Mouse (Mus musculus): ENCODE data around the gene Podnl1.

Gene Podnl1

DNA sequence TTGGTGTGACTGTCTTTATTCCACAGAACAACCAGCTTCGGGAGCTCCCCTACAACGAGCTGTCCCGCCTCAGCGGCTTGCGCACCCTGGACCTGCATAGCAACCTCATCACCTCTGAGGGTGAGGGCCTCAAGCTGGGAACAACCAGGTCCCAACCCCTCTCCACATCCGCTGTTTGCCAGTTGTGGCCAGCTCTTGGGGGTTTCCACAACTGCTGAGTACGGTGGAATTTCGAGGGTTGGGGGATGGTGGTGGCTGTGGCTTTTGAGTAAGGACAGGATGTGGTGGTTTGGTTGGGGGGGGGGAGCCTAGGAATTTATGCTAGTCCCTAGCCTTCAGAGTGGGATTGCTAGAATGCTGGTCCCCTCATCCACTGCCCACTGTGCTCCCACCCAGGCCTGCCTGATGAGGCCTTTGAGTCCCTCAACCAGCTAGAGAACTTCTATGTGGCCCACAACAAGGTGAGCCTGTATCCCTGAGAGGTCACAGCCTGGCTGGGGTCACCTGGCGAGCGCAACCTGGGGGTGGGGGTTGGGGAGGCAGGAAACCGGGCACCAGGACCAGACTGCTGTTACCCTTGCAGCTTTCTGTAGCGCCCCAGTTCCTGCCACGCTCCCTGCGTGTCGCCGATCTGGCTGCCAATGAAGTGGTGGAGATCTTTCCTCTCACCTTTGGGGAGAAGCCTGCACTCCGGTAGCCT, 1.6 kb downstream of the Podnl1 start:
- peak; percentile 40 for DNase-seq (ENCODE audit: low spot score)

DNA sequence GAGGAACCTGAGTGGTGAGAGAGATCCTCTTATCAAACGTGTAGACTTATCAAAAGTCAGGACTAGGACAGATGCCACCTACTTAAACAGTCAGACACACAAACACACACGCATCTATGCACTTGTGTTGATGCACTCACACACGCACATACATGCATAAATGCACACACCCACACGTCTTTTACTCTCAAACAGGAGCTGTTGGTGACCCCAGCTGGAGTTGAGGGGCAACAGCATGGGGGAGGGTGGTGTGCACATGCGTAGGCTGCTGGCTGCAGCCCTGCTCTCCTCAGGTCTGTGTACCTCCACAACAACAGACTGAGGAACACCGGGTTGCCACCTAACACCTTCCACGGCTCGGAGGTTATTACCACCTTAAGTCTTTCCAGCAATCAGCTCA, 2.5 kb downstream of the Podnl1 start:
- DNase-seq (ENCODE audit: low spot score): no peak

- no peak for DNase-seq (ENCODE audit: low spot score)
Observed at GRCm38 (mm10) chr8:84130806-84131205, 5.0 kb downstream of the Podnl1 start.

DNA sequence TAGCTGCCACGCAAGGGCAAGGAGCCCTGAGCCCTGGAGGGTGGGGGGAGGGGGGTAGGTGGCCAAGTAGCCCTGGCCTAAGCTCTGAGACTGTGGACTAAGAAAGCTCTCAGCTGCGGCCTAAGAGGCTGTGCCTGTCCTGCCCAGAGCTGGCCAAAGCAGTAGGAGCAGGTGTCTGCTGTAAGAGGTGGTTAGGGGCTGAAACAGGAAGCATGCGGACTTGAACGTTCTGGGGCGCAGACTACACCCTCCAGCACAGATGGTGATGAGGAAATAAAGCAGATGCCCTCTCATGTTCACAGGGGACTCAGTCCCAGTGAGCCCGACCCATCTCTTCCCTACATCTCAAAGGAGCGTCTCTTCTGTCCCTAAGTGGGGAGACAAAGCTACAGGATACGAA, 6.4 kb downstream of the Podnl1 start:
- DNase-seq (ENCODE audit: low spot score): no peak

- DNase-seq (ENCODE audit: low spot score): no peak
Observed at GRCm38 (mm10) chr8:84137848-84138247, 12.1 kb downstream of the Podnl1 start.

DNA sequence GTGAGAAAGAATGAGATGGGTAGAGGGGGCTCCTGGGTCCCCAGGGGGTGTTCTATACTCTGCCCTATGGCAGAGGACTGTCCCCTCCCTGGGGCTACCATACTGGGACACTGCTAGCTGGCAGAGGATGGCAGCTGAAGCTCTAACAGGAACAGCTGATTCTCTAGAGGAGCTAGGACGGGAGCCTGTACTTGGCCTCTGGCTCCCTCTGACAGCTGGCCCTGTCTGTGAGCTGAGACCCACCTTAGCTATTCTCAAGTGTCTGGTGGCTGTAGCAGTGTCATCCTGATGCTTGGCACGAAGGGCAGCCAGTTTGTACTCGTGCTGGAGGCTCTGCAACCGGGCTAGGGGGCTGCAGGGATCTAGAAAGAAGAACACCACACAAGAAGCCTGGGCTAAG, 15.0 kb downstream of the Podnl1 start:
- no peak for DNase-seq (ENCODE audit: low spot score)

DNA sequence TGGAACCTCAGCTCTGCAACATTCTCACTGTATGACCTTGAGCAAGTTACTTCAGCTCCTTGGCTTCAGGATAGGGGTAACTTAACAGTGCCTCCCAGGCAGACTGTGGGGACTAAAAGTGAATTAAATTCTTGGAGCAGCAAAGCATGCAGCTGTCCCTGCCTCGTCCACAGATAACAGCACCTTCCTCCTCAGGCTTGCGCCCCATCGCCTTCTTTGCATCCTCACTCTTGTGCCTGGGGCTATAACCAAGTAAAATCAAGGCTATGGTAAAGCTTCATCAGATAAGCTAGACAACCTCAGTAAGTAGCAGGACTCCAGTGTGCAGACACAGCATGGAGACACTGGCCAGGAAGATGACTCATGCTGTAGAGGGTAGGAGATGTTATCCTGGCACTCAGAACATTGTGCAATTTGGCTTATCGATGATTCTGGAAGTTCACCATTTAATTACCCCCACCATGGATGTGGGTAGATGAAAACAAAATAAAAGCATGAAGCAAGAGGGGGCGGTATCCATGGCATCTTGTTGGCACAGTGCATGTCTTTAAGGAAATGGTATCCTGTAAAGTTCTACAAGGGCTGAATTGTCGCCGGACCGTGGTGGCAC, 19.0 kb downstream of the Podnl1 start:
- DNase-seq (ENCODE audit: low spot score): no peak

- DNase-seq (ENCODE audit: low spot score): peak; percentile 72
Observed at GRCm38 (mm10) chr8:84147324-84147766, 21.6 kb downstream of the Podnl1 start.

DNA sequence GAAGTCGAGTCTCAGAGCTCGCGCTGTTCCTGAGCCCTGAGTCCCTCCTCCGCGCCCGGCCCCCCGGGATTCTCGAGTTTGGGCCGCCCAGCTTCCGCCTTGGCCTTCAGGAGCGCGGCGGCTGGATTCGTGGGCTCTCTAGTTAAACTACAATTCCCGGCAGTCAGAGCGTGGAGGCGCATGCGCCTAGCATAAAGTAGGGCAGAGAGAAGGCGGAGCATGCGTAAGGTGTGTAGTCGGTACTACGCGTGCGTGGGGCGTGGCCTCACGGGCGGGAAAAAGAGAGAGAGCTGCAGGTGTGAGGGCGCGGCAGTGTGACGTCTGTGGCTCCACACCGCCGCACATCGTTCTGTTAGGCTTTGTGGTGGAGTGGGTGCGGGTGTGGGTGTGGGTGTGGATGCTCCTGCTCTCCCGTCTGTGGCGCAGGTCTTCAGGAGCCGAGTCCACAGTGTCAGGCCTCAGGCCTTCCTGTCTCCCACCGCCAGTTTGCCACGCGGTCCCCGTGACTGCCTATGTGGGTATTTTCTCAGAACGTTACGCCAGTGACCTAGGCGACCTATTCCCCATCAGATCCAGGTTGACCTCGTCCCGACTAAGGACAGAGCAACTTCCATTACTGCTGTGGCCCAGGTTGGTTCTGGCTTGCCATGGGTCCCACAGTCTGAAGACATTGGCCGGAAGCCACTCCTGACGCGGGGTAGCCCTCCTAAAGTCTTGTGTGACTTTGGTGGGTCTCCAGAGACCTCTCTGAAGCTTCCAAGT, 22.2 kb downstream of the Podnl1 start, which contains the start of the genes Cc2d1a and 4930432K21Rik:
Cc2d1a (minus strand) TSS at position 168 of the 762 bp plus-strand sequence.
4930432K21Rik (plus strand) TSS at position 257 of the 762 bp plus-strand sequence.
- peak; percentile 94 for DNase-seq (ENCODE audit: low spot score)

GRCm38 (mm10) chr8:84148531-84148850, 22.7 kb downstream of the Podnl1 start:
- peak; percentile 69 for DNase-seq (ENCODE audit: low spot score)

DNA sequence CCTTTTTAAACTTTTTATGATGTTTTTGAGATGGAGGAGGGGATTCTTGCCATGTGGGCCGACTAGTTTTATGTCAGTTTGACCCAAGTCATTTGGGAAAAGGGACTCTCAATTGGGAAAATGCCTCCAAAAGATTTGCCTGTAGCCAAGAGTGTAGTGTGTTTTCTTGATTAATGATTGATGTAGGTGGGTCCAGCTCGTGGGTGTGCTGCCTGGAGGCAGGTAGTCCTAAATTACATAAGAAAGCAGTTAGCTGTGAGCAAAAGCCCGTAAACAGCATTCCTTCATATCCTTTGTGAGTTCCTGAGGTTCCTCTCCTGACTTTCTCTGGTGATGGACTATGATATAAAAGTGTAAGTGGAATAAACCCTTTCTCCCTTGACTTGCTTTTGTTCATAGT, 23.4 kb downstream of the Podnl1 start:
- no peak for DNase-seq (ENCODE audit: low spot score)

- DNase-seq (ENCODE audit: low spot score): no peak
Observed at GRCm38 (mm10) chr8:84157620-84158019, 31.8 kb downstream of the Podnl1 start.

DNA sequence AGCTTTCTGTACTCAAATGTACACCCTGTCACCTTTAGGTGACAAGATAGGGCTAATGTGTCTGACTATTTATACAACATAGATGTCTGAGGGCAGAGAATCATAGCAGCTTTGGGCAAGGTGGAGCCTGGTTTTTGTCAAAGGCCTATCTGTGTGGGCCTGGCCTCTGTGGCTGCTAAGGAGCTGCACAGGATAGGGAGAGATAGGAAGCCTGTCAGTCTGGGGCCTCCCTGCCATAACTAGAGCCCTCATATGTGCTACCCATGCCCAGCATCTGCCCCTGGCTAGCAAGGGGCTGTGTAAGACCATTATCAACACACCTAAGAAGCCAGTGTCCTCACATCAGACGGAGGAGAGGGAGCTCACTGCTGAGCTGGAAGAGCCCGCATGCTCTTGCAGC, 41.9 kb downstream of the Podnl1 start:
- DNase-seq (ENCODE audit: low spot score): no peak

DNA sequence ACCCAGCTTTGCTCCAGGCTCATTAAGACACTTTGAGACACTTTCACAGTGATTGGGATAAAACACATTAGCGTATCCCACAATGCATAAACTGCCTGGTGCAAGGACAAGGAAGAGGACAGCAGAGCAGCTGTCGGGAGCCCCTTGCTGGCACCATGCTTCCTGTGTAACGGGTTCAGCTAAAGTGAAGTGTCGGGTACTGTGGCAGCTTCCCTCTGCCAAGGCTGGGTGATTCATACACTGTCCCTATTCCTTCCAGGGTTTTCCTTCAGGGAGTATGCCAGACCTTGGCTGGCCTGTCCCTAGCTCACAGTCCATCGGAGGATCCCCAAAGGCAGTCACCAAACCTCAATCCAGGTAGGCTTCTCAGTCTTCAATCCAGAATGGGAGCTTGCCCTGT, 44.3 kb downstream of the Podnl1 start:
- no peak for DNase-seq (ENCODE audit: low spot score)

DNA sequence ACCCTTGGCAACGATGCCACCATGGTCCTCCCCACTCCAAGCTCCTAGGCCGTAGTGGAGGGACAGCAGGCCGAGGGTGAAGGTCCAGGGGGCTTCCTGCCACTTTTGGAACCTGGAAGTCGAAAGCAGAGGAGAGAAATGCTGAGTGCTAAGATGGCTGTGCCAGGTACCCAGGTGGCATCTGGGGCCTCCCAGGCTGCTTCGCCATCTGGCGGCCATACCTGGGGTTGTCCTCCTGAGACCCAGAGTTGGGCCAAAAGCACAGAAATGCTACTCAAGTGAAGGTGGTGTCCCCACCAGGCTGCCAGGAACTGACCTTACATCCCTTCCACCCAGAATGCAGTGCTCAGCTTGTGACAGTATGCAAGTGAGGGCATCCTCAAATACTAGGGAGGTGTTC, 48.1 kb downstream of the Podnl1 start:
- no peak for DNase-seq (ENCODE audit: low spot score)

DNA sequence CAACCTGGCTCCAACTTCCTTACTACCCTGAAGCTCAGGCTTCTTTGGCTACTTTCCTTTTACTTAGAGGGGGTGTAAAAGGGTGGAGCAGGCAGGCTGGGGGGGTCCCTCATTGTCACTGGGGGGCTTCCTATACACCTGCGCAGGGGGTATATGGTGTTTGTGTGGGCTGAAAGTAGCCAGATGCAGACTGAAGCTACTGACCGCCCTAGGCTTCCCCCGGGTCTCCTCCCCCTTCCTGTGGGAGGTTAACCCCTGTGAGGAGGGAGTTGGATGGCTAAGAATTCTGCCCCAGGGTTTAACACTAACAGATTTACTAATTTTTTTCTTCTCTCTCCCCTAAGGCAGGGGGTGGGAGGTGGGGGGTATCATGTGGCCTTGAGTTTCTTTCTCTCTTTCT, 50.8 kb downstream of the Podnl1 start:
- DNase-seq (ENCODE audit: low spot score): no peak

GRCm38 (mm10) chr8:84177405-84177804, 51.6 kb downstream of the Podnl1 start:
- no peak for DNase-seq (ENCODE audit: low spot score)

- no peak for DNase-seq (ENCODE audit: low spot score)
Observed at GRCm38 (mm10) chr8:84178592-84178991, 52.8 kb downstream of the Podnl1 start.

GRCm38 (mm10) chr8:84179946-84180345, 54.2 kb downstream of the Podnl1 start:
- DNase-seq (ENCODE audit: low spot score): no peak

- DNase-seq (ENCODE audit: low spot score): peak; percentile 72
Observed at GRCm38 (mm10) chr8:84180530-84181190, 54.9 kb downstream of the Podnl1 start.
